Mouse (Mus musculus) olfactory bulb, adult 2 months (tissue): Measurements from ENCODE around the gene Mbd6. TPM values are rescaled to one million over a fixed set of nuclear protein-coding genes. Genes with fewer than 3 reads are reported as not detected.

Experiments used
- H3K27ac ChIP-seq: fragments of 200-500 bp; 2 replicates; pipeline ENCODE4 v1.5.1; 2012; ENCODE audit warnings: low read depth, low read length; ENCODE audit not compliant: insufficient read depth
- H3K4me1 ChIP-seq: fragments of 200-500 bp; 2 replicates; pipeline ENCODE4 v1.6.1; 2012; ENCODE audit warnings: low read length; ENCODE audit not compliant: control insufficient read depth, insufficient read depth
- H3K4me3 ChIP-seq: fragments of 200-500 bp; 2 replicates; pipeline ENCODE4 v1.5.1; 2012; ENCODE audit warnings: mild to moderate bottlenecking, low read depth, low read length, moderate library complexity; ENCODE audit not compliant: insufficient read depth
- CTCF ChIP-seq: fragments of 200-500 bp; IDR thresholded peaks from 2 replicates; pipeline ENCODE4 v1.5.1; 2012; ENCODE audit warnings: low read depth, mild to moderate bottlenecking, low read length, moderate library complexity; ENCODE audit not compliant: insufficient read depth
- POLR2A ChIP-seq: fragments of 200-500 bp; IDR thresholded peaks from 2 replicates; pipeline ENCODE4 v1.6.1; 2012; ENCODE audit warnings: mild to moderate bottlenecking, low read depth, low read length, moderate library complexity; ENCODE audit not compliant: insufficient read depth
- WGBS: fragments of 180-500 bp; shearing (Covaris S2); methylation state at CpG from one replicate; pipeline ENCODE4 v1.1.7; 2018; 5-methylcytosine and 5-hydroxymethylcytosine counted together
- polyA plus RNA-seq: library from polyadenylated mRNA; stranded (reverse); fragments of >200 nt; gene quantifications from 2 replicates; pipeline ENCODE4 v1.2.4, GENCODE M21; 2012; ENCODE audit warnings: low replicate concordance; ENCODE audit not compliant: missing spikeins, insufficient read depth, insufficient read length

Gene Mbd6
- polyA plus RNA-seq, 1 experiment = not detected

- Histone ChIP-seq H3K4me3 (peak within 1 kb of the TSS; percentile 61), H3K4me1 (peaks cover 30% of the 10 kb centered on the region), H3K27ac (peak within 1 kb of the TSS; percentile 81)
- TF ChIP-seq CTCF (no peak), POLR2A (peak; percentile 87)
- WGBS = 1% methylated on average over 53 of the region's 53 CpGs
Measured at GRCm38 (mm10) chr10:127262548-127263398, 26.0 kb downstream of the Mbd6 start, which contains the start of gene Kif5a. TSS of gene Kif5a (minus strand) at chr10:127263348.

DNA sequence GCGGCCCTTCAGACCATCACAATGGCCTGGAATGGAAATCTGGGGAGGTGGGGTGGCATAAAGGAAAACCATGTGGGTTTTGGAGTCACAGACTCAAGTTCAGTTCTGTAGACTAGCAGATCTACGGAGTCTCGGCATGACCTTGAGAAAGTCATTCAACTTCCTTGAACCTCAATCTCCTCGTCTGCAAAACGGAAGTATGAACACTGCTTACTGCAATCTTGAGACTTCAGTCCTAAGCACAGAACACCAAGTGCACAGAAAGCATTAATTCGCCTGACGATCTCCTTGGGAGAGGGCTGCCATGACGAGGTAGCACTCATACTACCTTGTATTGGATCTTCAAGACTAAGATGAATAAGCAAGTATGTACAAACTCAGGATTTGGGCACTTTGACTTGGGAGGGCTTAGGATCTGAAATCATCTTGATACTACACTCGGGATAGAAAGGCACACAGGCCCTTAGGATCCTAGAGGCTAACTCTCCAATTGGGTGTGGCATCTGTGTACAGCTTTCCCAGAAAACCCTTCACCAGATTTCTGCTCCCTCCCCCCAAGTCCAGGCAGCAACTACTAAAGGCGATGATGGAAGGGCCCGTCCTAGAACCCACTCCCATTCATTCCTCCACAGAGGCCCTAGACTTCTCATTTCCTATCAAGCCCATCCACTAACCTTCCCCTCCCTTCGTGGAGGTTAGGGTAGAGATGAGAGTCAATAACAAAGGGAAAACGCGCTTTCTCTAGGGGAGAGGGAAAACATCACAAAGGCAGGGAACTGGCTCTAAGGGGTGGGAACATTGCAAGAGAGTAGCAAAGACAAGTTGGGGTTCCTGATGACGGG is 26.9 kb downstream of the Mbd6 start:
- Histone ChIP-seq H3K4me3 (peak overlapping the region; percentile 61), H3K27ac (peak overlapping the region; percentile 81), H3K4me1 (peaks cover 30% of the 10 kb centered on the region)
- WGBS = 28% methylated on average over 15 of the region's 15 CpGs
- TF ChIP-seq CTCF (no peak), POLR2A (no peak)

- TF ChIP-seq POLR2A (no peak), CTCF (no peak)
- H3K4me3 ChIP-seq = no peak overlapping the region
- peaks cover 32% of the 10 kb centered on the region for H3K4me1 ChIP-seq
- H3K27ac ChIP-seq = no peak overlapping the region
- 45% methylated on average over 8 of the region's 8 CpGs for WGBS
Measured at GRCm38 (mm10) chr10:127258489-127258888, 30.3 kb downstream of the Mbd6 start.

GRCm38 (mm10) chr10:127257790-127258189 is 31.0 kb downstream of the Mbd6 start:
- TF ChIP-seq POLR2A (no peak), CTCF (no peak)
- WGBS = 63% methylated on average over 6 of the region's 6 CpGs
- Histone ChIP-seq H3K4me3 (no peak overlapping the region), H3K27ac (no peak overlapping the region), H3K4me1 (peaks cover 35% of the 10 kb centered on the region)

GRCm38 (mm10) chr10:127255625-127256345 is 33.0 kb downstream of the Mbd6 start:
- TF ChIP-seq POLR2A (no peak), CTCF (no peak)
- WGBS = 21% methylated on average over 14 of the region's 14 CpGs
- Histone ChIP-seq H3K27ac (no peak overlapping the region), H3K4me1 (peaks cover 32% of the 10 kb centered on the region), H3K4me3 (no peak overlapping the region)

GRCm38 (mm10) chr10:127250810-127251209 is 38.0 kb downstream of the Mbd6 start:
- 77% methylated on average over 5 of the region's 5 CpGs for WGBS
- H3K4me1 ChIP-seq = peaks cover 4% of the 10 kb centered on the region
- TF ChIP-seq POLR2A = no peak
- no peak for TF ChIP-seq CTCF
- H3K4me3 ChIP-seq = no peak overlapping the region
- no peak overlapping the region for H3K27ac ChIP-seq

GRCm38 (mm10) chr10:127238241-127238824 is 50.5 kb downstream of the Mbd6 start:
- no peak for TF ChIP-seq POLR2A
- no peak for TF ChIP-seq CTCF
- Histone ChIP-seq H3K27ac (no peak overlapping the region), H3K4me3 (no peak overlapping the region), H3K4me1 (no peaks in the 10 kb centered on the region)
- 73% methylated on average over 18 of the region's 18 CpGs for WGBS

DNA sequence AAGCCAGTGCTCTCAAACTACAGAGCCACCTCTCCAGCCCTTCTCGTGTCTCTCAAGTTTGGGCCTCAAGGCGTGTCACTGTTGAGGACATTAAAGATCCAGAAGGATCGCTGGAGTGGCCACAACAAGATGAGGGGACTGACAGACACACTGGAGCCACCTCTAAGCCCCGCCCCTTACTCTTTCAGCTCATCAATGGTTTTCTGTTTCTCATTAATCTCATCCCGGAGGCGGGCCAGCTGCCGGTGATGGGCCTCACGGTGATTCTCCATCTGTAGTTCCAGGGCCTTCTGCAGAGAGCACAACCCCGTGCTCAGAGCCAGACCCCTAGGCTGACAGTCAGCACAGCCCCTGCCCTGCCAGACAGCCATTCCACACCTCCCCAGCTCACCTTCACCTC is 52.3 kb downstream of the Mbd6 start:
- Histone ChIP-seq H3K4me3 (no peak overlapping the region), H3K4me1 (peaks cover 4% of the 10 kb centered on the region; the same call in 1 of the 2 replicates), H3K27ac (no peak overlapping the region)
- 50% methylated on average over 9 of the region's 9 CpGs for WGBS
- TF ChIP-seq POLR2A = no peak
- TF ChIP-seq CTCF = no peak
